In the genomic region with DNA sequence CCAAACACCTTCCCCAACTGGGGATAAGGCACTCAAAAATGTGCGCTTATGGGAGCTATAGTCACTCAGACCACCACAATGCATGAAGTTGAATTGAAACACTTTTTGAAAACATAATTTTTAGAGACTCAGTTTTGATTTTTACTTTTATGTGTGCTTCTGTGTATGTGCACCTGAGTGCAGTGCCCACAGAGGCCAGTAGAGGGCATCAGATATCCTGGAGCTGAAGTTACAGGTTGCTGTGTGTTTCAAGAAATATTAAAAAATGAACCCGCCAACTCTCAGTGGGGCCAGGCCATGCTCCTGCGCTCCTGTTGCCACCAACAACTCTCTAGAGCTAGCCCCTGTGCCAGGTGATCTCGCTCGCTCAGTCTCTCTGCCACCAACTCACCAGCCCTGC, we compare ENCODE assay signal across 19 mouse cellular contexts. TPM values are rescaled to one million over a fixed set of nuclear protein-coding genes. Genes with fewer than 3 reads are reported as not detected.
DNase-seq lines count a peak whose midpoint lies in the region; ATAC-seq and TF ChIP-seq lines count a peak whose summit lies in the region.
"Had no signal": no experiment of that assay in that cellular context is flagged by ENCODE, and none has a peak within 500 bp of the region (broad histone marks: within the 10 kb centered on the region; RNA-seq: fewer than 3 reads in every experiment).

No protein-coding gene starts in this region.

- WGBS in lung, embryonic 14.5 days, result 94% methylated on average over 5 of the region's 5 CpGs

- H3K9me3 ChIP-seq in lung, embryonic 14.5 days (ENCODE audit: low read depth, low read length), result peaks cover 12% of the 10 kb centered on the region; the same call in 1 of the 2 replicates
- peaks cover 10% of the 10 kb centered on the region for H3K9me3 ChIP-seq in E14TG2a.4 (ENCODE audit: low read length)
- H3K9me3 ChIP-seq: heart, embryonic 15.5 days; hindbrain, embryonic 12.5 days; intestine, embryonic 15.5 days had no signal

- H3K9ac ChIP-seq in lung, embryonic 14.5 days, result no peak overlapping the region
- H3K9ac ChIP-seq: heart, embryonic 15.5 days; hindbrain, embryonic 12.5 days; intestine, embryonic 15.5 days; liver, embryonic 13.5 days; midbrain, embryonic 12.5 days had no signal

- H3K36me3 ChIP-seq in lung, embryonic 14.5 days (ENCODE audit: insufficient read depth), result no peaks in the 10 kb centered on the region
- H3K36me3 ChIP-seq in E14TG2a.4 (ENCODE audit: insufficient read depth, low read length), result no peaks in the 10 kb centered on the region
- H3K36me3 ChIP-seq: forebrain, embryonic 10.5 days; heart, embryonic 15.5 days; hindbrain, embryonic 12.5 days; intestine, embryonic 15.5 days; liver, embryonic 13.5 days; midbrain, embryonic 12.5 days had no signal

- DNase-seq in gastrocnemius, adult 2 months, result no peak
- DNase-seq in gastrocnemius, postnatal 4 days (ENCODE audit: low spot score in 2 of 2), result no peak
- DNase-seq in lung, embryonic 14.5 days, result no peak
- no peak for DNase-seq in lung, postnatal 14 days
- DNase-seq in urinary bladder, postnatal 14 days (ENCODE audit: low spot score), result no peak
- DNase-seq in embryo, embryonic 9.5 days (ENCODE audit: extremely low spot score), result no peak
- DNase-seq: cerebellum, postnatal 25 days; kidney, postnatal 36 days; left cerebral cortex, postnatal 4 days; liver, embryonic 13.5 days; lung, postnatal 36 days; thymus, adult 2 months had no signal

- intact Hi-C loops in gastrocnemius, adult 2 months (cut with DNase I), result loop anchor here (5.0 to 10.0 kb wide), 2 partner anchors 45 to 132 kb away; partner anchors contain the start of gene H2-Eb1

- no peak overlapping the region for H3K4me3 ChIP-seq in gastrocnemius, adult 2 months
- H3K4me3 ChIP-seq in lung, embryonic 14.5 days (ENCODE audit: low read depth, low read length), result no peak overlapping the region
- no peak overlapping the region for H3K4me3 ChIP-seq in E14TG2a.4 (replicated peaks; ENCODE audit: low read length)
- no peak overlapping the region for H3K4me3 ChIP-seq in cortical plate, adult 2 months (ENCODE audit: insufficient read depth, low read length)
- H3K4me3 ChIP-seq: forebrain, embryonic 10.5 days; heart, embryonic 15.5 days; hindbrain, embryonic 12.5 days; intestine, embryonic 15.5 days; liver, embryonic 13.5 days; midbrain, embryonic 12.5 days had no signal

- H3K27ac ChIP-seq in gastrocnemius, adult 2 months, result no peak overlapping the region
- no peak overlapping the region for H3K27ac ChIP-seq in lung, embryonic 14.5 days (ENCODE audit: low read depth)
- no peak overlapping the region for H3K27ac ChIP-seq in cortical plate, adult 2 months (ENCODE audit: insufficient read depth, low read length)
- H3K27ac ChIP-seq: forebrain, embryonic 10.5 days; heart, embryonic 15.5 days; hindbrain, embryonic 12.5 days; intestine, embryonic 15.5 days; liver, embryonic 13.5 days; midbrain, embryonic 12.5 days had no signal

- no peak overlapping the region for H3K4me2 ChIP-seq in lung, embryonic 14.5 days
- H3K4me2 ChIP-seq: heart, embryonic 15.5 days; hindbrain, embryonic 12.5 days; intestine, embryonic 15.5 days; liver, embryonic 13.5 days; midbrain, embryonic 12.5 days had no signal

- TF ChIP-seq CTCF in gastrocnemius, adult 2 months (IDR thresholded peaks at IDR 0.05), result peak; percentile 16; the same call in 1 of the 2 replicates
- TF ChIP-seq CTCF in lung, embryonic 14.5 days (IDR thresholded peaks at IDR 0.05; ENCODE audit: low read depth), result peak; percentile 29
- TF ChIP-seq CTCF in E14TG2a.4 (conservative IDR thresholded peaks at IDR 0.05; ENCODE audit: low read length), result peak; percentile 46
- TF ChIP-seq CTCF in cortical plate, adult 2 months (IDR thresholded peaks at IDR 0.05; ENCODE audit: extremely low read depth, insufficient read depth, low read length), result 0 out of 2 replicates have a peak, but pooled peaks have one; percentile 2

- H3K4me1 ChIP-seq in lung, embryonic 14.5 days (ENCODE audit: insufficient read depth), result no peaks in the 10 kb centered on the region
- no peaks in the 10 kb centered on the region for H3K4me1 ChIP-seq in E14TG2a.4 (replicated peaks; ENCODE audit: low read depth, low read length)
- H3K4me1 ChIP-seq in cortical plate, adult 2 months (ENCODE audit: control insufficient read depth, insufficient read depth, low read length), result no peaks in the 10 kb centered on the region
- H3K4me1 ChIP-seq: forebrain, embryonic 10.5 days; heart, embryonic 15.5 days; hindbrain, embryonic 12.5 days; intestine, embryonic 15.5 days; midbrain, embryonic 12.5 days had no signal

- ATAC-seq in lung, embryonic 14.5 days (ENCODE audit: insufficient read depth), result no peak
- ATAC-seq: intestine, embryonic 15.5 days had no signal

- H3K27me3 ChIP-seq in lung, embryonic 14.5 days (ENCODE audit: insufficient read depth, low read length), result no peaks in the 10 kb centered on the region; the same call in 1 of the 2 replicates
- H3K27me3 ChIP-seq in E14TG2a.4 (ENCODE audit: insufficient read depth, low read length), result peaks cover 22% of the 10 kb centered on the region
- H3K27me3 ChIP-seq: intestine, embryonic 15.5 days; liver, embryonic 13.5 days had no signal

- TF ChIP-seq POLR2A in cortical plate, adult 2 months (IDR thresholded peaks at IDR 0.05; ENCODE audit: extremely low read depth, insufficient read depth, low read length), result no peak

RNA-seq across cellular contexts. Expression of gene Tap1, which starts 14.8 kb away (rescaled TPM):
- 1 to 10 TPM in 1 of 2 experiments, under 1 TPM in 1; 0.74 to 1.5 TPM for total RNA-seq in gastrocnemius, adult 2 months (2021)
- 1 to 10 TPM; 4.4 to 5.4 TPM for total RNA-seq in gastrocnemius, postnatal 4 days (2021)
- 3.5 and 4.0 TPM in 2 replicates for polyA plus RNA-seq in lung, embryonic 14.5 days (2014; fragmentation: Nextera tagmentation; extraction: Ambion mirVana)
- 2.7 and 3.4 TPM in 2 replicates for polyA plus RNA-seq in cortical plate, adult 2 months (2012; rRNA removed)

RNA-seq across cellular contexts. Expression of gene Psmb9, which starts 15.0 kb away (rescaled TPM):
- 1 to 10 TPM; 1.4 to 1.7 TPM for total RNA-seq in gastrocnemius, adult 2 months (2021)
- total RNA-seq in gastrocnemius, postnatal 4 days (2021), result 1 to 10 TPM; 1.6 to 4.1 TPM
- polyA plus RNA-seq in lung, embryonic 14.5 days (2014; fragmentation: Nextera tagmentation; extraction: Ambion mirVana), result 3.4 and 4.5 TPM in 2 replicates
- 3.0 and 3.8 TPM in 2 replicates for polyA plus RNA-seq in cortical plate, adult 2 months (2012; rRNA removed)

RNA-seq across cellular contexts. Expression of gene H2-DMb1, which starts 19.7 kb away (rescaled TPM):
- under 1 TPM; 0.38 to 0.61 TPM for total RNA-seq in gastrocnemius, adult 2 months (2021)
- 1 to 10 TPM in 1 of 2 experiments, under 1 TPM in 1; 0.70 to 1.4 TPM for total RNA-seq in gastrocnemius, postnatal 4 days (2021)
- 1.1 TPM in 2 replicates for polyA plus RNA-seq in lung, embryonic 14.5 days (2014; fragmentation: Nextera tagmentation; extraction: Ambion mirVana)
- 3.6 and 4.5 TPM in 2 replicates for polyA plus RNA-seq in cortical plate, adult 2 months (2012; rRNA removed)

RNA-seq across cellular contexts. Expression of gene Psmb8, which starts 25.0 kb away (rescaled TPM):
- 1 to 10 TPM; 2.2 to 3.4 TPM for total RNA-seq in gastrocnemius, adult 2 months (2021)
- 1 to 10 TPM; 4.3 to 6.1 TPM for total RNA-seq in gastrocnemius, postnatal 4 days (2021)
- polyA plus RNA-seq in lung, embryonic 14.5 days (2014; fragmentation: Nextera tagmentation; extraction: Ambion mirVana), result 7.9 and 8.9 TPM in 2 replicates
- polyA plus RNA-seq in cortical plate, adult 2 months (2012; rRNA removed), result 8.7 and 10.1 TPM in 2 replicates

RNA-seq across cellular contexts. Expression of gene H2-DMb2, which starts 29.4 kb away (rescaled TPM):
- total RNA-seq in gastrocnemius, adult 2 months (2021), result under 1 TPM; 0.46 to 0.47 TPM
- under 1 TPM; 0.36 to 0.37 TPM for total RNA-seq in gastrocnemius, postnatal 4 days (2021)
- polyA plus RNA-seq in lung, embryonic 14.5 days (2014; fragmentation: Nextera tagmentation; extraction: Ambion mirVana), result 0.91 and 1.1 TPM in 2 replicates
- polyA plus RNA-seq in cortical plate, adult 2 months (2012; rRNA removed), result 0.79 and 0.84 TPM in 2 replicates
- polyA plus RNA-seq: hindbrain, embryonic 12.5 days had no signal
